Mouse (Mus musculus) urinary bladder, postnatal 10 days (tissue): Measurements from ENCODE around the gene Smyd2.

ENCODE experiments used
- DNase-seq: peaks from one replicate; pipeline ENCODE4 v3.0.0; 2022; ENCODE audit warnings: low spot score

The Smyd2 gene

GRCm38 (mm10) chr1:189917126-189917500 lies 5.0 kb downstream of the Smyd2 start:
- DNase-seq, result no peak

- DNase-seq, result no peak
These were observed 5.6 kb downstream of the Smyd2 start for GRCm38 (mm10) chr1:189916422-189917125.

- no peak for DNase-seq
These were observed 8.9 kb downstream of the Smyd2 start for GRCm38 (mm10) chr1:189913093-189913760.

GRCm38 (mm10) chr1:189910685-189911345 lies 11.3 kb downstream of the Smyd2 start:
- DNase-seq, result no peak

GRCm38 (mm10) chr1:189903169-189903568 lies 19.0 kb downstream of the Smyd2 start:
- DNase-seq, result no peak

- no peak for DNase-seq
These were observed 19.8 kb downstream of the Smyd2 start for GRCm38 (mm10) chr1:189902413-189902812.

GRCm38 (mm10) chr1:189899526-189899925 lies 22.6 kb downstream of the Smyd2 start:
- no peak for DNase-seq

GRCm38 (mm10) chr1:189898708-189899107 lies 23.5 kb downstream of the Smyd2 start:
- no peak for DNase-seq

GRCm38 (mm10) chr1:189897861-189898260 lies 24.3 kb downstream of the Smyd2 start:
- no peak for DNase-seq

GRCm38 (mm10) chr1:189894191-189894590 lies 28.0 kb downstream of the Smyd2 start:
- DNase-seq, result no peak

GRCm38 (mm10) chr1:189888749-189889148 lies 33.4 kb downstream of the Smyd2 start:
- no peak for DNase-seq

GRCm38 (mm10) chr1:189887518-189887917 lies 34.6 kb downstream of the Smyd2 start:
- DNase-seq, result no peak

- DNase-seq, result no peak
These were observed 36.2 kb downstream of the Smyd2 start for GRCm38 (mm10) chr1:189885975-189886374.

GRCm38 (mm10) chr1:189884951-189885350 lies 37.2 kb downstream of the Smyd2 start:
- DNase-seq, result no peak

- DNase-seq, result no peak
These were observed 38.5 kb downstream of the Smyd2 start for GRCm38 (mm10) chr1:189883531-189884170.

- no peak for DNase-seq
These were observed 39.3 kb downstream of the Smyd2 start for GRCm38 (mm10) chr1:189882886-189883285.

- no peak for DNase-seq
These were observed 41.4 kb downstream of the Smyd2 start for GRCm38 (mm10) chr1:189880745-189881144.

GRCm38 (mm10) chr1:189879965-189880364 lies 42.2 kb downstream of the Smyd2 start:
- DNase-seq, result no peak

GRCm38 (mm10) chr1:189879212-189879611 lies 43.0 kb downstream of the Smyd2 start:
- DNase-seq, result no peak

- no peak for DNase-seq
These were observed 46.0 kb downstream of the Smyd2 start for GRCm38 (mm10) chr1:189876162-189876561.

- no peak for DNase-seq
These were observed 46.7 kb downstream of the Smyd2 start for GRCm38 (mm10) chr1:189875439-189875861.

- DNase-seq, result no peak
These were observed 48.6 kb downstream of the Smyd2 start for GRCm38 (mm10) chr1:189873591-189873990.

- DNase-seq, result no peak
These were observed 50.1 kb downstream of the Smyd2 start for GRCm38 (mm10) chr1:189872050-189872449.
